In the genomic region with DNA sequence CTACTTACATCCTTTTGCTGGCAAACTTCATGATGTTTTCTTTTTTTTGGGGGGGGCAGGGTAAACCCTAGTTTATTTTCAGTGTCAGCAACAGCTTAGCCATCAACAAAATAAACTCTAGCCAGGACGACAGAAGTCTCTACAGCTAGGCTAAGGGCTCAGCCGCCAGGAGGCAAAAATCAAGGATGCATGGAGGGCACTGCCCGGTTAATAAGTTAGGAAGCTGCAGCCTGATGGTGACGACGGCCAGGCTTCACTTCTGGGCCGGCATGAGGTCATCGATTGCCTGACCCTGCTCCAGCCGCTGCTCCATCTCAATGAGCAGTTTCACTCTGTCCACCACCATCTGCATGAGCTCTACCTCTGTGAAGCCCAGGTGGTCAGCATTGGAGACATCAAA, we compare ENCODE assay signal across 21 mouse cellular contexts. TPM values are rescaled to one million over a fixed set of nuclear protein-coding genes. Genes with fewer than 3 reads are reported as not detected.
DNase-seq lines count a peak whose midpoint lies in the region; ATAC-seq lines count a peak whose summit lies in the region.
"Had no signal": no experiment of that assay in that cellular context is flagged by ENCODE, and none has a peak within 500 bp of the region (broad histone marks: within the 10 kb centered on the region; RNA-seq: fewer than 3 reads in every experiment).

No protein-coding gene starts in this region.

- no peak overlapping the region for H3K4me3 ChIP-seq in midbrain, embryonic 14.5 days (replicated peaks; ENCODE audit: low read depth, low read length)
- no peak overlapping the region for H3K4me3 ChIP-seq in midbrain, embryonic 16.5 days (ENCODE audit: low read depth, low read length)
- H3K4me3 ChIP-seq: embryonic facial prominence, embryonic 15.5 days; erythroblast, embryonic 14.5 days; forebrain, embryonic 10.5 days; heart, embryonic 13.5 days had no signal

- no peaks in the 10 kb centered on the region for H3K4me1 ChIP-seq in midbrain, embryonic 14.5 days (ENCODE audit: control insufficient read depth, insufficient read depth, low read length)
- no peaks in the 10 kb centered on the region for H3K4me1 ChIP-seq in midbrain, embryonic 16.5 days (ENCODE audit: control insufficient read depth, insufficient read depth, low read length)
- H3K4me1 ChIP-seq: embryonic facial prominence, embryonic 15.5 days; forebrain, embryonic 10.5 days; heart, embryonic 13.5 days had no signal

- H3K27me3 ChIP-seq in midbrain, embryonic 14.5 days (ENCODE audit: control insufficient read depth, insufficient read depth, low read length) = no peaks in the 10 kb centered on the region
- H3K27me3 ChIP-seq in midbrain, embryonic 16.5 days (ENCODE audit: control insufficient read depth, insufficient read depth, low read depth, low read length) = no peaks in the 10 kb centered on the region
- H3K27me3 ChIP-seq: embryonic facial prominence, embryonic 15.5 days; heart, embryonic 13.5 days had no signal

- no peak overlapping the region for H3K27ac ChIP-seq in midbrain, embryonic 14.5 days (replicated peaks; ENCODE audit: low read depth, low read length)
- no peak overlapping the region for H3K27ac ChIP-seq in midbrain, embryonic 16.5 days (ENCODE audit: low read length)
- H3K27ac ChIP-seq: embryonic facial prominence, embryonic 15.5 days; forebrain, embryonic 10.5 days; heart, embryonic 13.5 days had no signal

- no peaks in the 10 kb centered on the region; the same call in 1 of the 2 replicates for H3K9me3 ChIP-seq in midbrain, embryonic 14.5 days (ENCODE audit: control insufficient read depth, low read length)
- H3K9me3 ChIP-seq in midbrain, embryonic 16.5 days (replicated peaks; ENCODE audit: control insufficient read depth, low read length, poor library complexity, severe bottlenecking) = no peaks in the 10 kb centered on the region
- H3K9me3 ChIP-seq: embryonic facial prominence, embryonic 15.5 days had no signal

- no peak overlapping the region for H3K4me2 ChIP-seq in midbrain, embryonic 14.5 days (ENCODE audit: low read length)
- no peak overlapping the region for H3K4me2 ChIP-seq in midbrain, embryonic 16.5 days (ENCODE audit: low read length)
- H3K4me2 ChIP-seq: embryonic facial prominence, embryonic 15.5 days; heart, embryonic 13.5 days had no signal

- WGBS in midbrain, embryonic 14.5 days = 93% methylated on average over 8 of the region's 8 CpGs
- 90% methylated on average over 8 of the region's 8 CpGs for WGBS in midbrain, embryonic 16.5 days

- no peaks in the 10 kb centered on the region for H3K36me3 ChIP-seq in midbrain, embryonic 14.5 days (ENCODE audit: control insufficient read depth, insufficient read depth, low read length)
- no peaks in the 10 kb centered on the region for H3K36me3 ChIP-seq in midbrain, embryonic 16.5 days (ENCODE audit: control insufficient read depth, insufficient read depth, low read length)
- H3K36me3 ChIP-seq: embryonic facial prominence, embryonic 15.5 days; forebrain, embryonic 10.5 days; heart, embryonic 13.5 days had no signal

- H3K9ac ChIP-seq in midbrain, embryonic 14.5 days (replicated peaks; ENCODE audit: low read length) = no peak overlapping the region
- no peak overlapping the region for H3K9ac ChIP-seq in midbrain, embryonic 16.5 days (ENCODE audit: low read depth, low read length)
- H3K9ac ChIP-seq: embryonic facial prominence, embryonic 15.5 days; heart, embryonic 13.5 days had no signal

- ATAC-seq in midbrain, embryonic 14.5 days (ENCODE audit: low FRiP score, low TSS enrichment) = peak; percentile 8; the same call in 1 of the 2 replicates
- no peak for ATAC-seq in midbrain, embryonic 16.5 days
- ATAC-seq: forebrain, embryonic 14.5 days had no signal

- no peak for DNase-seq in midbrain, embryonic 14.5 days
- DNase-seq in kidney, adult 9 months = peak; percentile 55
- DNase-seq in kidney, postnatal 14 days = peak; percentile 6
- no peak for DNase-seq in frontal cortex, postnatal 14 days (ENCODE audit: low spot score in 2 of 2)
- no peak for DNase-seq in spleen, postnatal 4 days (ENCODE audit: low spot score in 2 of 2)
- DNase-seq in cerebellum, postnatal 36 days = no peak
- DNase-seq: adrenal gland, adult 2 months; adrenal gland, postnatal 25 days; cerebellum, adult 2 months; embryo, embryonic 11 days; gastrocnemius, postnatal 36 days; heart, postnatal 36 days had no signal

RNA-seq across cellular contexts. Expression of gene Sult1c1, which starts 49.7 kb away (rescaled TPM):
- not detected in 2 replicates for polyA plus RNA-seq in midbrain, embryonic 14.5 days (2014; fragmentation: Nextera tagmentation; extraction: Ambion mirVana)
- polyA plus RNA-seq in midbrain, embryonic 16.5 days (2015; fragmentation: Nextera tagmentation; extraction: Ambion mirVana) = not detected in 2 replicates
- polyA plus RNA-seq: adrenal gland, adult 2 months; cerebellum, adult 2 months; embryonic facial prominence, embryonic 11.5 days; erythroblast, embryonic 14.5 days; forebrain, embryonic 10.5 days; forebrain, embryonic 14.5 days; heart, embryonic 13.5 days; heart, postnatal 0 days; hindbrain, embryonic 11.5 days had no signal

Comparison
In these comparisons a context has a peak if more than half of its experiments do, and no peak if none do; other contexts are left out.
1. DNase-seq: peak in kidney, adult 9 months (single experiment) and kidney, postnatal 14 days (single experiment); none in midbrain, embryonic 14.5 days (single experiment), frontal cortex, postnatal 14 days (0 of 2), spleen, postnatal 4 days (0 of 2) and cerebellum, postnatal 36 days (0 of 2).